Mouse (Mus musculus) monocyte, adult 5-6 weeks (primary cell): ENCODE measurements around the gene Pi16. TPM values are rescaled to one million over a fixed set of nuclear protein-coding genes. Genes with fewer than 3 reads are reported as not detected.
"Not testable (repeated sequence)": the region's sequence is repeated elsewhere in the genome, so short reads cannot be mapped to it uniquely, and the experiment has no call there.

Experiments
- ATAC-seq: fragments of 153-309, 156-312 bp; replicated peaks from 2 replicates; pipeline ENCODE4 v1.8.0; 2017; ENCODE audit warnings: mild to moderate bottlenecking; ENCODE audit not compliant: low TSS enrichment, insufficient number of reproducible peaks, severe bottlenecking, poor library complexity, low FRiP score
- total RNA-seq: library from RNA; stranded (forward); fragments of 200-1000, 200-491, 200-594 nt; gene quantifications from 3 replicates; pipeline ENCODE4 v1.2.3, GENCODE M21; 2017

The Pi16 gene
- 16.9 to 37.3 TPM (median 22.0 TPM) in 3 replicates for total RNA-seq

GRCm38 (mm10) chr17:29317380-29317779, at the start of gene Pi16:
Gene Pi16, plus strand, starts transcription at chr17:29317680.
- not testable (repeated sequence) for ATAC-seq

DNA sequence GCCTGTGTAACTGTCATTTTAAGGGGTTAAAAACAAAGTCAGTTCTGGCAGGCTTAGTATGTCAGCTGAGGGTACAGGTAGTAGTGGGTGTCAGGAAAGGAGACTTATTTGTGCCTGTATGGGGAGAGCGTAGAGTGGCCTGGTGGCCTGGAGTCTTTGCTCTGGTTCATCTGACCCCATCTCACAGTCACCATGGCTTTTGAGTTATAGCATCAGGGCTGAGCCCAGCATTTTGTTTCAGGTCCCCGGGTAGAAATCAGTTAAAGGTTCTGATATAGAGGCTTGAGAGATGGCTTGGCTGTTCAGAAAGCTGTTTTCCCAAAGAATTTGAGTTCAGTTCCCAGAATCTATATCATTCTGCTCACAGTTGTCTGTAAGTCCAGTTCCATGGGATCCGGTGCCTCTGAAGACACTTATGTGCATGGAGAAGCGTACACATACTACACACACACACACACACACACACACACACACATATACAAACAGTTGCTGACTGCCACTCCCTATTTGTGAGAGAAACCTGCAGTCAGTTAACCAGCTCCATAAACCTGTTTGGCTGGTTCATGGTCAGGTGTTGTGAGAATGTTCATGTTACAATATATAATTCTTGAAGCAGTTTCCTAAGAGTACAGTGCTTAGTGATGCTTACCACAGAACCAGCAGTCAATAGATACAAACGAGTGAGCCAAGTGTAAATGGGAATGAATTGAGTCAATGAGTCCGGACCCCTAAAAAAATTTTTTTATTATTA, 49.4 kb upstream of the Pi16 start:
- ATAC-seq: no peak

- peak; percentile 90 for ATAC-seq
Measured at GRCm38 (mm10) chr17:29268682-29269348, 48.7 kb upstream of the Pi16 start, which contains the start of gene BC004004. Gene BC004004, plus strand, starts transcription at chr17:29268788.

DNA sequence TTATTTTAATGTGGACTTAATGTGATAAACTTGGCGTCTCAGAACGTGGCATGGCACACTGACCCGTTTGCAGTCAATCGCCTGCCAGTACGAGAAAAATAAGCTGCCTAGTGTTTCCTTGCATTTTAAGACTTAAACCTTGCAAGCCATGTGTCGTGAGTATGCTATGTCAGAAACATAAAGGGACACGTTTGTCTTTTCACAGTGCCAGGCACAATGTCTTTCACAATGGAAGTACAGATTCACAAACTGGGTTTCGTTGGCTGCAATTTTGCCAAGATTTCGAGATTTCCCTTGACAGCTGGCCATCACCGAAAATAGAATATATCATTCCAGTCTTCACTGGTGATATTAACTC, 48.2 kb upstream of the Pi16 start:
- no peak for ATAC-seq

- ATAC-seq: no peak
Measured at GRCm38 (mm10) chr17:29270148-29270698, 47.3 kb upstream of the Pi16 start.

- no peak for ATAC-seq
Measured at GRCm38 (mm10) chr17:29273156-29273555, 44.3 kb upstream of the Pi16 start.

DNA sequence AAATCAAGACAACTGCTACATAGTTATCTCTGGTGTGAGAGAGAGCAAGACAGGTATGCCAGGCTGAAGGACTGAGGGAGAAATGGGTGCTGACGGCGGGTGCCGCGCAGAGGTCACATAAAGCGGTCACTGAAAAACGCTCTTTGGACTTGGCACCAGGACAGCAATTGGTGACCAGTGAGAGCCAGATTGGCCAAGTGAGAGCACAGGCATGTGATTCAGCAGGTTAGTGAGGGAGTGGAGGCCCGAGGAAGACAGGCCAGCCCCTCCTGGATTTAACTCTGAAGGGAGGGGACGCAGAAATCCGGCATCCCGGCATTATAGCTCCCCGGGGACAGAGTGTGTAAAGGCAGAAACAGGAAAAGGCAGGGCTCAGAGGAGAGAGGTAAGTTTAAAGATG, 43.6 kb upstream of the Pi16 start:
- ATAC-seq: no peak

DNA sequence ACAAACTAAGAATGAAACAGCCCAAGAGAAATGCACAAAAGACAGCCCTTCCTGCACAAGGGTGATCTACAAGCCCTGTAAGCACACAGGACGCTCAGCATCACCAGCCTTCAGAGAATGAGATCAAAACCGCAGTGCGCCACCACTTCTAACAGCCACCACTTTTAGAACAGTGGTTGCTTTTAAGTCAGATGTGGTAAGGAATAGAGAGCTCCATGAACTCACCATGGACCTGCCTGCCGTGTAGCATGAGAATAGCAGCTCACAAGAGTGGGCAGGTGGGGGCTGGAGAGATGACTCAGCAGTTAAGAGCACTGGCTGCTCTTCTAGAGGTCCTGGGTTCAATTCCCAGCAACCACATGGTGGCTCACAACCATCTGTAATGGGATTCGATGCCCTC, 37.1 kb upstream of the Pi16 start:
- no peak for ATAC-seq

- no peak for ATAC-seq
Measured at GRCm38 (mm10) chr17:29281541-29281940, 35.9 kb upstream of the Pi16 start.

DNA sequence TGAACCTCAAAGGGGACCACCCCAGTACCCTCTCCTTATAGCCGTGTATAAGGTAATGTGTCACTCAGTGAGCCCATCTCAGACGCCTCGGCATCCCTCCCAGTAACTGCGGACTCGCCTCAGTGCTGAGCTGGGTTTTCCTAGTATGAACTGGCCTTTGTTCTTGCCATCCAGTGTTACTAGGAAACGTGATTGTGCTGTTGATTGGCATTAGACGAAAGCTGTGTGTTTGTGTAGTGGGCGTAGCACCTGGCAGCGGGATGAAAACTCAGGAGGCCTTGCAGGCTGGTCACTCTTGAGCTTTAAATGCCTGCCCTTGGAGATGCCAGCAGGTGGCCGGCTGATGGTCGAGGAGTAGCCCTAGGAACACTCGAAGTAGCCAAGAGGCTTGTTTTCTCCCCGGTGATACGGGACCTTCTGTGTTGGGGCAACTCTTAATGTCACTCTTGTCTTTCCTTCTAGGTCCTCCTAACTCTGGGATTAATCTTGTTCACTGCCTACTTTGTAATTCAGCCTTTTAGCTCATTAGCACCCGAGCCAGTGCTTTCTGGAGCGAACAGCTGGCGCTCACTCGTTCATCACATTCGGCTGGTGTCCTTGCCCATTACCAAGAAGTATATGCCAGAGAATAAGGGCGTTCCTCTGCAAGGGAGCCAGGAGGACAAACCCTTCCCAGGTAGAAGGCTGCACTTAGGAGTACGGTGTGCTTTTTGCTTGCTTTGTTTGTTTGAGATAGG, 35.1 kb upstream of the Pi16 start:
- no peak for ATAC-seq

GRCm38 (mm10) chr17:29291793-29292192, 25.7 kb upstream of the Pi16 start:
- ATAC-seq: no peak

GRCm38 (mm10) chr17:29292996-29293395, 24.5 kb upstream of the Pi16 start:
- no peak for ATAC-seq

DNA sequence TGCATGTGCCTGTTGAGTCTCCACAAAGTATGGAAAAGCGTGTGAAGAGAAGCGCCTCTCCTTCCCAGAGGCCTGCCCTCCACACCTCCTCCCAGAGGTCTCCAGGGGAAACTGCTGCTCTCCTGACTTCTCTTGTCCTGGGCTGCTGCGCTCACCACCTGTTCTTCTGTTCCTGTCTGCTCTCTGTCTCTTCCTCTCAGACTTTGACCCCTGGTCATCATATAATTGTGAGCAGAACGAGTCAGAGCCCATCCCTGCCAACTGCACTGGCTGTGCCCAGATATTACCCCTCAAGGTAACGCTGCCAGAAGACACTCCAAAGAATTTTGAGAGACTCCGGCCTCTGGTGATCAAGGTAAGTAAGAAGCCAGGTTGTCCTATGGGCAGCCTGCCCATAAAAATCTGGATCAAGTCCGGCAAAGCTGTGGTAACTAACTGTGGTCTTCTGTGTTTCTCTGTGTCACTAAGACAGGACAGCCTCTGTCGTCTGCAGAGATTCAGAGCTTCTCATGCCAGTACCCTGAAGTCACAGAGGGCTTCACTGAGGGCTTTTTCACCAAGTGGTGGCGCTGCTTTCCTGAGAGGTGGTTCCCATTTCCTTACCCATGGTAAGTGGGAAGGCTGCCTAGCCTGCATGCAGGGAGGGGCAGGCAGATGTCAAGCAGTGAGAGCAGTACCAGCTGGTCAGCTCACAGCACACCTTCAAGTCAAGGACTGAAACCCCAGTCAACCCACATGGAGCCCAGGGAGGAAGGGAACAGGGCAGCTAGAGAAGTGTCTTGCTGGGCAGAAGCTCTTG, 23.5 kb upstream of the Pi16 start:
- ATAC-seq: no peak

GRCm38 (mm10) chr17:29295835-29296234, 21.6 kb upstream of the Pi16 start:
- no peak for ATAC-seq

- no peak for ATAC-seq
Measured at GRCm38 (mm10) chr17:29297321-29297720, 20.2 kb upstream of the Pi16 start.

DNA sequence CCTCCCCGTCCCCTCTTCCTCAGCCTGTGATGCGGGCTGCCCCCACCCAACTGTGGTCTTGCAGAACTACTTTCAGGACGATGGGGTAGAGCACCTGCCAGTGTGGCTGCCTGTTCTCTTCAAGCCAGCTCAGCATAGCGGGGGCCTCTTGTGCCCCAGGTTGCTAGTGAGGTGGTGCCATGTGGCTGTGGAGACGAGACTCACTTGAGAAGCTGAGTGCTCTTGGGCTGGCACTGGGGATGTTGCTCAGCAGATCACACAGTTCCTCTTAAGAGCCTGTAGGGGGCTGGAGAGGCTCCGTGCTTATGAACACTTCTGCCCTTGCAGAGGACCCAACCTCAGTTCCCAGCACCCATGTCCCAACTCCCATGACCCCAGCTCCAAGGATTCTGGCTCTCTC, 19.7 kb upstream of the Pi16 start:
- no peak for ATAC-seq

- ATAC-seq: no peak
Measured at GRCm38 (mm10) chr17:29299282-29299681, 18.2 kb upstream of the Pi16 start.

GRCm38 (mm10) chr17:29300926-29301325, 16.6 kb upstream of the Pi16 start:
- no peak for ATAC-seq

GRCm38 (mm10) chr17:29301421-29301820, 16.1 kb upstream of the Pi16 start:
- no peak for ATAC-seq
